Comparison of ENCODE assay signal across 8 mouse cellular contexts in the genomic region with DNA sequence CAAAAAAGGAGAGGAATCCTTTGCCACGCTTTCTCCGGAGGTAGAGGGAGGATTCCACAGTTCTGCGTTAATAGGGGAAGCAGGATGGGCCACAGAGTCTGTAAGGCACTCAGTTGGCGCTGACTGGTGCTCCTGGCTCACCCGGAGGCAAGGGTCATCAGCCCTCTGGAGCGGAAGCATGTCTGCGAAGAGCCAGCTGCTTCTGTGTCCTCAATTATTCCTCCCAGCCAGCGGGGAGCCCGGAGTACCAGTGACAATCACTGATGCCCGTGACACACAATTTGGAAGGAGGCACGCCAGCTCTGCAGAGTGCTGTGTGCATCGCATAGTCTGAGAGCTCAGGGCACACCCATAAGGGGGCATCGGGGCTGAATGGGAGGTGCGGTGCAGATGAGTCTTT. TPM values are rescaled to one million over a fixed set of nuclear protein-coding genes. Genes with fewer than 3 reads are reported as not detected.
DNase-seq lines count a peak whose midpoint lies in the region; ATAC-seq and TF ChIP-seq lines count a peak whose summit lies in the region.

No protein-coding gene starts in this region.

- TF ChIP-seq POLR2A in testis, adult 2 months (IDR thresholded peaks at IDR 0.05; ENCODE audit: control insufficient read depth, low read depth, low read length): no peak

- no peaks in the 10 kb centered on the region for H3K36me3 ChIP-seq in testis, adult 2 months (ENCODE audit: control insufficient read depth, insufficient read depth, low read length)
- H3K36me3 ChIP-seq in stomach, postnatal 0 days (ENCODE audit: control insufficient read depth, insufficient read depth, low read length): no peaks in the 10 kb centered on the region

- H3K27me3 ChIP-seq in testis, adult 2 months (ENCODE audit: control insufficient read depth, insufficient read depth, low read length): no peaks in the 10 kb centered on the region
- no peaks in the 10 kb centered on the region for H3K27me3 ChIP-seq in stomach, postnatal 0 days (ENCODE audit: control insufficient read depth, insufficient read depth, low read length)

- H3K9me3 ChIP-seq in stomach, postnatal 0 days (ENCODE audit: control insufficient read depth, low read length): no peaks in the 10 kb centered on the region

- no peak overlapping the region for H3K4me2 ChIP-seq in stomach, postnatal 0 days (replicated peaks; ENCODE audit: low read depth)

- H3K4me3 ChIP-seq in testis, adult 2 months (ENCODE audit: control insufficient read depth, low read depth, low read length): no peak overlapping the region
- H3K4me3 ChIP-seq in stomach, postnatal 0 days (ENCODE audit: low read depth, low read length): no peak overlapping the region

- intact Hi-C loops in heart, postnatal 14 days (cut with DNase I): no loop called here

- H3K27ac ChIP-seq in testis, adult 2 months (ENCODE audit: control insufficient read depth, insufficient read depth, low read depth, low read length): peak overlapping the region; percentile 47; the same call in 1 of the 2 replicates
- H3K27ac ChIP-seq in stomach, postnatal 0 days (replicated peaks): peak overlapping the region; percentile 96

- peak; percentile 95 for DNase-seq in heart, adult 11 months
- DNase-seq in heart, postnatal 14 days: no peak
- DNase-seq in testis, postnatal 10 days (ENCODE audit: low spot score): no peak
- peak; percentile 73 for DNase-seq in kidney, postnatal 10 days
- DNase-seq in stomach, postnatal 0 days (ENCODE audit: low spot score): no peak
- no peak for DNase-seq in ovary, postnatal 10 days (ENCODE audit: low spot score)
- no peak for DNase-seq in spleen, postnatal 14 days (ENCODE audit: low spot score in 2 of 2)

- peaks cover 6% of the 10 kb centered on the region for H3K4me1 ChIP-seq in testis, adult 2 months (ENCODE audit: control insufficient read depth, insufficient read depth, low read length)
- peaks cover 8% of the 10 kb centered on the region for H3K4me1 ChIP-seq in stomach, postnatal 0 days (replicated peaks; ENCODE audit: control insufficient read depth, insufficient read depth)

- TF ChIP-seq EP300 in stomach, postnatal 0 days (optimal IDR thresholded peaks at IDR 0.05): no peak

- H3K9ac ChIP-seq in stomach, postnatal 0 days (ENCODE audit: low read length): peak overlapping the region; percentile 18; the same call in 1 of the 2 replicates

- WGBS in stomach, postnatal 0 days: 43% methylated on average over 14 of the region's 14 CpGs

- ATAC-seq in stomach, postnatal 0 days (ENCODE audit: low FRiP score, low TSS enrichment): peak; percentile 39; the same call in 1 of the 2 replicates

- TF ChIP-seq CTCF in testis, adult 2 months (IDR thresholded peaks at IDR 0.05; ENCODE audit: control insufficient read depth, insufficient read depth, insufficient replicate concordance, low read depth, low read length): no peak
- TF ChIP-seq CTCF in stomach, postnatal 0 days (IDR thresholded peaks at IDR 0.05; ENCODE audit: low read depth): no peak

RNA-seq across cellular contexts. Expression of gene Abtb1, which starts 54.3 kb away (rescaled TPM):
- 10 to 100 TPM; 23.4 to 24.3 TPM for total RNA-seq in heart, postnatal 14 days (2021)
- 46.5 and 51.8 TPM in 2 replicates for polyA plus RNA-seq in testis, adult 2 months (2012; rRNA removed)
- 25.1 and 26.1 TPM in 2 replicates for polyA plus RNA-seq in stomach, postnatal 0 days (2015; fragmentation: Nextera tagmentation; extraction: Ambion mirVana)

Comparison
In these comparisons a context has a peak if more than half of its experiments do, and no peak if none do; other contexts are left out.
1. DNase-seq: peak in heart, adult 11 months (single experiment) and kidney, postnatal 10 days (single experiment); none in heart, postnatal 14 days (0 of 2), testis, postnatal 10 days (single experiment), stomach, postnatal 0 days (single experiment), ovary, postnatal 10 days (single experiment) and spleen, postnatal 14 days (0 of 2).